8 mouse cellular contexts compared by ENCODE assay signal in genomic region chr2:166638947-166639641, GRCm38 (mm10).
DNase-seq lines count a peak whose midpoint lies in the region; ATAC-seq and TF ChIP-seq lines count a peak whose summit lies in the region.

No protein-coding gene starts in this region.

- no peak for DNase-seq in midbrain, embryonic 10.5 days (ENCODE audit: low spot score)
- no peak for DNase-seq in midbrain, embryonic 11.5 days (ENCODE audit: low spot score, missing footprints)
- DNase-seq in heart, postnatal 0 days (ENCODE audit: low spot score): no peak
- no peak for DNase-seq in liver, embryonic 11.5 days (ENCODE audit: low spot score)
- DNase-seq in stomach, postnatal 0 days (ENCODE audit: low spot score): peak; percentile 66
- no peak for DNase-seq in cerebellum, postnatal 10 days
- no peak for DNase-seq in frontal cortex, postnatal 36 days (ENCODE audit: low spot score in 2 of 2)
- no peak for DNase-seq in spleen, adult 12 weeks (ENCODE audit: low spot score)

- no peak overlapping the region for H3K9ac ChIP-seq in midbrain, embryonic 11.5 days (ENCODE audit: low read length)
- H3K9ac ChIP-seq in heart, postnatal 0 days (replicated peaks; ENCODE audit: low read depth, low read length): no peak overlapping the region
- no peak overlapping the region for H3K9ac ChIP-seq in liver, embryonic 11.5 days (ENCODE audit: low read depth, low read length)
- H3K9ac ChIP-seq in stomach, postnatal 0 days (ENCODE audit: low read length): no peak overlapping the region

- H3K36me3 ChIP-seq in midbrain, embryonic 10.5 days: peaks cover 82% of the 10 kb centered on the region
- peaks cover 2% of the 10 kb centered on the region; the same call in 1 of the 2 replicates for H3K36me3 ChIP-seq in midbrain, embryonic 11.5 days (ENCODE audit: control insufficient read depth, insufficient read depth, low read length)
- no peaks in the 10 kb centered on the region for H3K36me3 ChIP-seq in heart, postnatal 0 days (replicated peaks; ENCODE audit: control insufficient read depth, insufficient read depth, low read length)
- H3K36me3 ChIP-seq in liver, embryonic 11.5 days (ENCODE audit: control insufficient read depth, insufficient read depth, low read length): peaks cover 2% of the 10 kb centered on the region; the same call in 1 of the 2 replicates
- no peaks in the 10 kb centered on the region for H3K36me3 ChIP-seq in stomach, postnatal 0 days (ENCODE audit: control insufficient read depth, insufficient read depth, low read length)

- WGBS in midbrain, embryonic 10.5 days: 83% methylated on average over 18 of the region's 18 CpGs
- 88% methylated on average over 18 of the region's 18 CpGs for WGBS in midbrain, embryonic 11.5 days
- WGBS in heart, postnatal 0 days: 67% methylated on average over 18 of the region's 18 CpGs
- 58% methylated on average over 18 of the region's 18 CpGs for WGBS in liver, embryonic 11.5 days
- 60% methylated on average over 18 of the region's 18 CpGs for WGBS in stomach, postnatal 0 days

- no peaks in the 10 kb centered on the region for H3K27me3 ChIP-seq in midbrain, embryonic 10.5 days (ENCODE audit: low read depth, poor library complexity, severe bottlenecking)
- no peaks in the 10 kb centered on the region for H3K27me3 ChIP-seq in midbrain, embryonic 11.5 days (ENCODE audit: control insufficient read depth, insufficient read depth, low read length)
- no peaks in the 10 kb centered on the region for H3K27me3 ChIP-seq in heart, postnatal 0 days (ENCODE audit: control insufficient read depth, insufficient read depth, low read length)
- no peaks in the 10 kb centered on the region for H3K27me3 ChIP-seq in liver, embryonic 11.5 days (replicated peaks; ENCODE audit: control insufficient read depth, insufficient read depth, low read length)
- no peaks in the 10 kb centered on the region for H3K27me3 ChIP-seq in stomach, postnatal 0 days (ENCODE audit: control insufficient read depth, insufficient read depth, low read length)

- peak overlapping the region; percentile 81 for H3K27ac ChIP-seq in midbrain, embryonic 10.5 days (replicated peaks)
- H3K27ac ChIP-seq in midbrain, embryonic 11.5 days (ENCODE audit: low read depth, low read length): no peak overlapping the region
- no peak overlapping the region; the same call in 1 of the 2 replicates for H3K27ac ChIP-seq in heart, postnatal 0 days (ENCODE audit: low read depth)
- no peak overlapping the region for H3K27ac ChIP-seq in liver, embryonic 11.5 days (ENCODE audit: low read depth, low read length)
- no peak overlapping the region for H3K27ac ChIP-seq in stomach, postnatal 0 days (replicated peaks)

- no peak overlapping the region for H3K4me3 ChIP-seq in midbrain, embryonic 10.5 days
- no peak overlapping the region for H3K4me3 ChIP-seq in midbrain, embryonic 11.5 days (ENCODE audit: low read depth, low read length)
- no peak overlapping the region for H3K4me3 ChIP-seq in heart, postnatal 0 days (ENCODE audit: low read depth, low read length)
- no peak overlapping the region for H3K4me3 ChIP-seq in liver, embryonic 11.5 days (ENCODE audit: low read depth, low read length)
- no peak overlapping the region for H3K4me3 ChIP-seq in stomach, postnatal 0 days (ENCODE audit: low read depth, low read length)

- no peak for ATAC-seq in midbrain, embryonic 11.5 days (ENCODE audit: low FRiP score)
- peak; percentile 64 for ATAC-seq in heart, postnatal 0 days (ENCODE audit: insufficient read depth, low read depth)
- ATAC-seq in liver, embryonic 11.5 days (replicated peaks; ENCODE audit: low FRiP score): peak; percentile 46
- ATAC-seq in stomach, postnatal 0 days (ENCODE audit: low FRiP score, low TSS enrichment): peak; percentile 70

- H3K4me1 ChIP-seq in midbrain, embryonic 10.5 days: peaks cover 32% of the 10 kb centered on the region
- H3K4me1 ChIP-seq in midbrain, embryonic 11.5 days (ENCODE audit: control insufficient read depth, insufficient read depth, low read length): peaks cover 8% of the 10 kb centered on the region; the same call in 1 of the 2 replicates
- H3K4me1 ChIP-seq in heart, postnatal 0 days (ENCODE audit: control insufficient read depth, insufficient read depth): no peaks in the 10 kb centered on the region
- peaks cover 3% of the 10 kb centered on the region for H3K4me1 ChIP-seq in liver, embryonic 11.5 days (replicated peaks; ENCODE audit: control insufficient read depth, insufficient read depth, low read length)
- H3K4me1 ChIP-seq in stomach, postnatal 0 days (replicated peaks; ENCODE audit: control insufficient read depth, insufficient read depth): no peaks in the 10 kb centered on the region; the same call in 1 of the 2 replicates

- TF ChIP-seq EP300 in heart, postnatal 0 days (IDR thresholded peaks at IDR 0.05; ENCODE audit: low read depth): no peak
- TF ChIP-seq EP300 in stomach, postnatal 0 days (optimal IDR thresholded peaks at IDR 0.05): no peak

- H3K4me2 ChIP-seq in midbrain, embryonic 11.5 days: no peak overlapping the region
- H3K4me2 ChIP-seq in heart, postnatal 0 days (ENCODE audit: low read depth, low read length): no peak overlapping the region
- no peak overlapping the region for H3K4me2 ChIP-seq in liver, embryonic 11.5 days
- H3K4me2 ChIP-seq in stomach, postnatal 0 days (replicated peaks; ENCODE audit: low read depth): no peak overlapping the region

- no peak for TF ChIP-seq CTCF in heart, postnatal 0 days (IDR thresholded peaks at IDR 0.05; ENCODE audit: low read depth)
- no peak for TF ChIP-seq CTCF in stomach, postnatal 0 days (IDR thresholded peaks at IDR 0.05; ENCODE audit: low read depth)

- H3K9me3 ChIP-seq in midbrain, embryonic 10.5 days (replicated peaks): 0 out of 2 replicates have a peak, but pooled peaks cover 9% of the 10 kb centered on the region
- no peaks in the 10 kb centered on the region for H3K9me3 ChIP-seq in midbrain, embryonic 11.5 days (ENCODE audit: control insufficient read depth, low read length)
- no peaks in the 10 kb centered on the region for H3K9me3 ChIP-seq in heart, postnatal 0 days (replicated peaks; ENCODE audit: control insufficient read depth, low read length)
- no peaks in the 10 kb centered on the region for H3K9me3 ChIP-seq in liver, embryonic 11.5 days (ENCODE audit: control insufficient read depth, low read length)
- H3K9me3 ChIP-seq in stomach, postnatal 0 days (ENCODE audit: control insufficient read depth, low read length): no peaks in the 10 kb centered on the region
